In the genomic region with DNA sequence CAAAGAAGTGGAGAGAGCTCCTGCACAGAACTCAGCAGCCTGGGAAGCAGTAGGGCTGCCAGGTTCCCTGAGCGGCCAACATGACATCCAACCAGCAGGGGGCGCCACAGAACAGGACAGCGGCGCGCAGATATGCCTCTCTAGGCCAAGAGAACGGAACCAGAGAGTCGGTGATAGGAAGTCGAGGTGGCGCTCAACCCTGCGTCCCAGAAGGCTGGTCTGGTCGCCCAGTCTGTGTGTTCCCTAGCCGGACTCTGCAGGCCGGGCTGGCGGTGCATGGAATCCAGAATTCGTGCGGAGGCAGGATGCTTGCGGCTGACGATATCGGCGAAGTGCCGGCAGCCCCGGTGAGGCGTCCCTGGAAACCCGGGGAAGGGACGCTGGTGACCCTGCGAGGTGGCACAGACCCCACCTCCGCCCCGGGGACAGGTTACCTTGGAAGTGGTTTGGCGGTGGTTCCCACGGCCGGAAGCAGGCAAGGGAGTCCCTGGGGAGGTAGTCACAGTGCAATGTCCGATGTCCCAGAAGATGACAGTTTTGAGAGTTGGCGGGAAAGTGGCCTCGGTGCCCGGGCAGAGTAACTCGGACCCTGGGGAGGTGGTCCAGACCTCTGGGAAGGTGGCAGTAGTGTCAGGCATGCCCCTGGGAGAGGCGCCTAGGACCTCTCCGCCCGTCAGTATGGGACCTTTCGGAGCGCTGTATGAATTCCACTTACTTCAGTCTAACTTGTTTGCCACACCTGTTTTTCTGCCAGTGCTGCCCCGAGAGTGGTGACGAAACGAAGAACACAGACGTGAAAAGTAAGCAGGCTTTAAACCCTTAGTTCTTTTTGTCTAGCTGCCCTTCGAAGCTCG, we compare ENCODE assay signal across 8 mouse cellular contexts. TPM values are rescaled to one million over a fixed set of nuclear protein-coding genes. Genes with fewer than 3 reads are reported as not detected.
DNase-seq lines count a peak whose midpoint lies in the region; ATAC-seq and TF ChIP-seq lines count a peak whose summit lies in the region.

A gene (plus strand): TSS at position 176 of the 854 bp plus-strand sequence.

- H3K9me3 ChIP-seq in E14TG2a.4 (ENCODE audit: low read length): no peaks in the 10 kb centered on the region
- H3K9me3 ChIP-seq in forebrain, embryonic 12.5 days: no peaks in the 10 kb centered on the region
- H3K9me3 ChIP-seq in heart, postnatal 0 days (replicated peaks; ENCODE audit: control insufficient read depth, low read length): no peaks in the 10 kb centered on the region
- no peaks in the 10 kb centered on the region for H3K9me3 ChIP-seq in liver, embryonic 16.5 days (replicated peaks; ENCODE audit: control insufficient read depth, low read length)
- H3K9me3 ChIP-seq in neural tube, embryonic 13.5 days: no peaks in the 10 kb centered on the region

- H3K4me1 ChIP-seq in E14TG2a.4 (replicated peaks; ENCODE audit: low read depth, low read length): peaks cover 18% of the 10 kb centered on the region
- H3K4me1 ChIP-seq in forebrain, embryonic 12.5 days: peaks cover 12% of the 10 kb centered on the region
- H3K4me1 ChIP-seq in heart, postnatal 0 days (ENCODE audit: control insufficient read depth, insufficient read depth): peaks cover 15% of the 10 kb centered on the region
- H3K4me1 ChIP-seq in liver, embryonic 16.5 days (ENCODE audit: control insufficient read depth, low read depth, low read length): peaks cover 21% of the 10 kb centered on the region
- H3K4me1 ChIP-seq in neural tube, embryonic 13.5 days (replicated peaks): peaks cover 12% of the 10 kb centered on the region
- H3K4me1 ChIP-seq in testis, adult 2 months (ENCODE audit: control insufficient read depth, insufficient read depth, low read length): peaks cover 3% of the 10 kb centered on the region

- TF ChIP-seq POLR2A in testis, adult 2 months (IDR thresholded peaks at IDR 0.05; ENCODE audit: control insufficient read depth, low read depth, low read length): peak; percentile 99

- WGBS in forebrain, embryonic 12.5 days: 3% methylated on average over 47 of the region's 47 CpGs
- WGBS in heart, postnatal 0 days: 2% methylated on average over 47 of the region's 47 CpGs
- 1% methylated on average over 47 of the region's 47 CpGs for WGBS in liver, embryonic 16.5 days (ENCODE audit: insufficient replicate concordance)
- WGBS in neural tube, embryonic 13.5 days: 3% methylated on average over 47 of the region's 47 CpGs

- peak within 1 kb of the TSS; percentile 86 for H3K9ac ChIP-seq in forebrain, embryonic 12.5 days
- peak within 1 kb of the TSS; percentile 79 for H3K9ac ChIP-seq in heart, postnatal 0 days (replicated peaks; ENCODE audit: low read depth, low read length)
- peak within 1 kb of the TSS; percentile 79 for H3K9ac ChIP-seq in liver, embryonic 16.5 days (ENCODE audit: low read depth, low read length)
- peak within 1 kb of the TSS; percentile 90 for H3K9ac ChIP-seq in neural tube, embryonic 13.5 days

- H3K27me3 ChIP-seq in E14TG2a.4 (ENCODE audit: insufficient read depth, low read length): peaks cover 2% of the 10 kb centered on the region; the same call in 1 of the 2 replicates
- no peaks in the 10 kb centered on the region for H3K27me3 ChIP-seq in forebrain, embryonic 12.5 days
- H3K27me3 ChIP-seq in heart, postnatal 0 days (ENCODE audit: control insufficient read depth, insufficient read depth, low read length): no peaks in the 10 kb centered on the region
- H3K27me3 ChIP-seq in liver, embryonic 16.5 days (ENCODE audit: control insufficient read depth, insufficient read depth, low read depth, low read length): no peaks in the 10 kb centered on the region
- H3K27me3 ChIP-seq in neural tube, embryonic 13.5 days: no peaks in the 10 kb centered on the region
- H3K27me3 ChIP-seq in testis, adult 2 months (ENCODE audit: control insufficient read depth, insufficient read depth, low read length): no peaks in the 10 kb centered on the region

- peaks cover 9% of the 10 kb centered on the region for H3K36me3 ChIP-seq in E14TG2a.4 (ENCODE audit: insufficient read depth, low read length)
- no peaks in the 10 kb centered on the region for H3K36me3 ChIP-seq in forebrain, embryonic 12.5 days (replicated peaks)
- 0 out of 2 replicates have a peak, but pooled peaks cover 6% of the 10 kb centered on the region for H3K36me3 ChIP-seq in heart, postnatal 0 days (replicated peaks; ENCODE audit: control insufficient read depth, insufficient read depth, low read length)
- H3K36me3 ChIP-seq in liver, embryonic 16.5 days (ENCODE audit: control insufficient read depth, insufficient read depth): peaks cover 4% of the 10 kb centered on the region; the same call in 1 of the 2 replicates
- H3K36me3 ChIP-seq in neural tube, embryonic 13.5 days: peaks cover 12% of the 10 kb centered on the region
- no peaks in the 10 kb centered on the region for H3K36me3 ChIP-seq in testis, adult 2 months (ENCODE audit: control insufficient read depth, insufficient read depth, low read length)

- peak within 1 kb of the TSS; percentile 96 for H3K4me2 ChIP-seq in forebrain, embryonic 12.5 days
- H3K4me2 ChIP-seq in heart, postnatal 0 days (ENCODE audit: low read depth, low read length): peak within 1 kb of the TSS; percentile 87
- H3K4me2 ChIP-seq in liver, embryonic 16.5 days (ENCODE audit: low read depth, low read length): peak within 1 kb of the TSS; percentile 78
- peak within 1 kb of the TSS; percentile 96 for H3K4me2 ChIP-seq in neural tube, embryonic 13.5 days

- TF ChIP-seq CTCF in E14TG2a.4 (conservative IDR thresholded peaks at IDR 0.05; ENCODE audit: low read length): peak; percentile 91
- peak; percentile 99 for TF ChIP-seq CTCF in heart, postnatal 0 days (IDR thresholded peaks at IDR 0.05; ENCODE audit: low read depth)
- TF ChIP-seq CTCF in testis, adult 2 months (IDR thresholded peaks at IDR 0.05; ENCODE audit: control insufficient read depth, insufficient read depth, insufficient replicate concordance, low read depth, low read length): peak; percentile 99

- ATAC-seq in forebrain, embryonic 12.5 days (ENCODE audit: low FRiP score): peak; percentile 87
- peak; percentile 79 for ATAC-seq in heart, postnatal 0 days (ENCODE audit: insufficient read depth, low read depth)
- peak; percentile 79 for ATAC-seq in liver, embryonic 16.5 days (ENCODE audit: low read depth)
- ATAC-seq in neural tube, embryonic 13.5 days (ENCODE audit: low read depth): peak; percentile 86

- peak; percentile 96 for DNase-seq in c-Kit-positive CD71-positive TER-119-positive erythroid progenitor cells, embryonic 14.5 days (ENCODE audit: low spot score)
- peak; percentile 93 for DNase-seq in heart, postnatal 0 days (ENCODE audit: low spot score)
- DNase-seq in kidney, postnatal 4 days: peak; percentile 97 to 98

- peak within 1 kb of the TSS; percentile 89 for H3K4me3 ChIP-seq in E14TG2a.4 (replicated peaks; ENCODE audit: low read length)
- peak within 1 kb of the TSS; percentile 79 for H3K4me3 ChIP-seq in forebrain, embryonic 12.5 days (replicated peaks)
- H3K4me3 ChIP-seq in heart, postnatal 0 days (ENCODE audit: low read depth, low read length): peak within 1 kb of the TSS; percentile 90
- H3K4me3 ChIP-seq in liver, embryonic 16.5 days (ENCODE audit: low read depth, low read length): peak within 1 kb of the TSS; percentile 80
- H3K4me3 ChIP-seq in neural tube, embryonic 13.5 days: peak within 1 kb of the TSS; percentile 89
- peak within 1 kb of the TSS; percentile 93 for H3K4me3 ChIP-seq in testis, adult 2 months (ENCODE audit: control insufficient read depth, low read depth, low read length)

- H3K27ac ChIP-seq in forebrain, embryonic 12.5 days: peak within 1 kb of the TSS; percentile 66
- H3K27ac ChIP-seq in heart, postnatal 0 days (ENCODE audit: low read depth): peak within 1 kb of the TSS; percentile 82
- peak within 1 kb of the TSS; percentile 78 for H3K27ac ChIP-seq in liver, embryonic 16.5 days (ENCODE audit: low read length)
- peak within 1 kb of the TSS; percentile 82 for H3K27ac ChIP-seq in neural tube, embryonic 13.5 days (replicated peaks)
- peak within 1 kb of the TSS; percentile 65 for H3K27ac ChIP-seq in testis, adult 2 months (ENCODE audit: control insufficient read depth, insufficient read depth, low read depth, low read length)

- TF ChIP-seq EP300 in heart, postnatal 0 days (IDR thresholded peaks at IDR 0.05; ENCODE audit: low read depth): 0 out of 2 replicates have a peak, but pooled peaks have one; percentile 60

RNA-seq across cellular contexts. Expression of the gene that starts here (rescaled TPM):
- polyA plus RNA-seq in forebrain, embryonic 12.5 days (2016; fragmentation: Nextera tagmentation; extraction: Ambion mirVana): 30.7 and 37.7 TPM in 2 replicates
- total RNA-seq in heart, postnatal 0 days (2014; rRNA removed; ENCODE audit: low replicate concordance): 36.7 and 37.5 TPM in 2 replicates
- 18.8 and 19.4 TPM in 2 replicates for polyA plus RNA-seq in heart, postnatal 0 days (2015; fragmentation: Nextera tagmentation; extraction: Ambion mirVana)
- polyA plus RNA-seq in liver, embryonic 16.5 days (2015; fragmentation: Nextera tagmentation; extraction: Ambion mirVana): 16.9 TPM in 2 replicates
- 33.8 and 37.9 TPM in 2 replicates for polyA plus RNA-seq in neural tube, embryonic 13.5 days (2015; fragmentation: Nextera tagmentation; extraction: Ambion mirVana)
- polyA plus RNA-seq in testis, adult 2 months (2012; rRNA removed): 5.8 and 6.9 TPM in 2 replicates

Comparison
In these comparisons a context has a peak if more than half of its experiments do, and no peak if none do; other contexts are left out.
1. Peak in every context shown above with its lines: DNase-seq, ATAC-seq, H3K4me3 ChIP-seq and H3K27ac ChIP-seq.